Mouse (Mus musculus): Measurements from ENCODE around the gene Add2. TPM values are rescaled to one million over a fixed set of nuclear protein-coding genes. Genes with fewer than 3 reads are reported as not detected.
A peak's percentile ranks its signal among the peaks of the same experiment; 100 is the strongest.

The Add2 gene
- polyA plus RNA-seq, 1 experiment from 2014 or later, result 132 TPM

GRCm38 (mm10) chr6:86038901-86039300 lies 10.4 kb downstream of the Add2 start:
- Histone ChIP-seq H3K4me2 (ENCODE audit: low read length) (no peak overlapping the region), H3K4me1 (ENCODE audit: control insufficient read depth, insufficient read depth, low read depth, low read length) (peaks cover 7% of the 10 kb centered on the region), H3K27me3 (replicated peaks; ENCODE audit: control insufficient read depth, insufficient read depth, low read length) (no peaks in the 10 kb centered on the region), H3K9ac (ENCODE audit: low read depth, low read length) (no peak overlapping the region), H3K27ac (ENCODE audit: low read depth, low read length) (no peak overlapping the region), H3K4me3 (ENCODE audit: low read length) (no peak overlapping the region), H3K9me3 (ENCODE audit: control insufficient read depth, low read length) (no peaks in the 10 kb centered on the region), H3K36me3 (ENCODE audit: control insufficient read depth, insufficient read depth, low read length) (no peaks in the 10 kb centered on the region)
- 53% methylated on average over 2 of the region's 2 CpGs for WGBS
- ATAC-seq, result no peak

GRCm38 (mm10) chr6:86040140-86040539 lies 11.7 kb downstream of the Add2 start:
- Histone ChIP-seq H3K4me2 (ENCODE audit: low read length) (no peak overlapping the region), H3K9ac (ENCODE audit: low read depth, low read length) (no peak overlapping the region), H3K27ac (ENCODE audit: low read depth, low read length) (no peak overlapping the region), H3K36me3 (ENCODE audit: control insufficient read depth, insufficient read depth, low read length) (no peaks in the 10 kb centered on the region), H3K4me3 (ENCODE audit: low read length) (no peak overlapping the region), H3K9me3 (ENCODE audit: control insufficient read depth, low read length) (no peaks in the 10 kb centered on the region), H3K27me3 (replicated peaks; ENCODE audit: control insufficient read depth, insufficient read depth, low read length) (no peaks in the 10 kb centered on the region), H3K4me1 (ENCODE audit: control insufficient read depth, insufficient read depth, low read depth, low read length) (peaks cover 7% of the 10 kb centered on the region)
- 43% methylated on average over 1 of the region's 1 CpGs for WGBS
- no peak for ATAC-seq

GRCm38 (mm10) chr6:86047510-86047909 lies 19.0 kb downstream of the Add2 start:
- H3K9me3 ChIP-seq (ENCODE audit: control insufficient read depth, low read length), result no peaks in the 10 kb centered on the region

GRCm38 (mm10) chr6:86048509-86048908 lies 20.0 kb downstream of the Add2 start:
- H3K27ac ChIP-seq (ENCODE audit: low read depth, low read length), result no peak overlapping the region
- no peaks in the 10 kb centered on the region for H3K9me3 ChIP-seq (ENCODE audit: control insufficient read depth, low read length)
- 69% methylated on average over 5 of the region's 5 CpGs for WGBS
- H3K4me1 ChIP-seq (ENCODE audit: control insufficient read depth, insufficient read depth, low read depth, low read length), result peaks cover 49% of the 10 kb centered on the region
- H3K4me3 ChIP-seq (ENCODE audit: low read length), result no peak overlapping the region
- H3K36me3 ChIP-seq (ENCODE audit: control insufficient read depth, insufficient read depth, low read length), result no peaks in the 10 kb centered on the region
- H3K27me3 ChIP-seq (replicated peaks; ENCODE audit: control insufficient read depth, insufficient read depth, low read length), result no peaks in the 10 kb centered on the region
- no peak overlapping the region for H3K9ac ChIP-seq (ENCODE audit: low read depth, low read length)
- no peak overlapping the region for H3K4me2 ChIP-seq (ENCODE audit: low read length)
- no peak for ATAC-seq

More at GRCm38 (mm10) chr6:86047510-86047909, 19.0 kb downstream of the Add2 start:
- H3K27me3 ChIP-seq (replicated peaks; ENCODE audit: control insufficient read depth, insufficient read depth, low read length), result no peaks in the 10 kb centered on the region
- peaks cover 39% of the 10 kb centered on the region for H3K4me1 ChIP-seq (ENCODE audit: control insufficient read depth, insufficient read depth, low read depth, low read length)
- no peaks in the 10 kb centered on the region for H3K36me3 ChIP-seq (ENCODE audit: control insufficient read depth, insufficient read depth, low read length)
- H3K27ac ChIP-seq (ENCODE audit: low read depth, low read length), result no peak overlapping the region
- no peak for ATAC-seq
- no peak overlapping the region for H3K4me3 ChIP-seq (ENCODE audit: low read length)
- H3K4me2 ChIP-seq (ENCODE audit: low read length), result no peak overlapping the region
- 88% methylated on average over 11 of the region's 11 CpGs for WGBS
- H3K9ac ChIP-seq (ENCODE audit: low read depth, low read length), result no peak overlapping the region

- Histone ChIP-seq H3K27ac (ENCODE audit: low read depth, low read length) (peak overlapping the region; percentile 95), H3K9ac (ENCODE audit: low read depth, low read length) (no peak overlapping the region; the same call in 1 of the 2 replicates), H3K4me2 (ENCODE audit: low read length) (no peak overlapping the region), H3K9me3 (ENCODE audit: control insufficient read depth, low read length) (no peaks in the 10 kb centered on the region), H3K27me3 (replicated peaks; ENCODE audit: control insufficient read depth, insufficient read depth, low read length) (no peaks in the 10 kb centered on the region), H3K4me1 (ENCODE audit: control insufficient read depth, insufficient read depth, low read depth, low read length) (peaks cover 51% of the 10 kb centered on the region), H3K4me3 (ENCODE audit: low read length) (no peak overlapping the region), H3K36me3 (ENCODE audit: control insufficient read depth, insufficient read depth, low read length) (no peaks in the 10 kb centered on the region)
- WGBS, result 27% methylated on average over 6 of the region's 6 CpGs
- no peak for ATAC-seq
Measured at GRCm38 (mm10) chr6:86050586-86051268, 22.2 kb downstream of the Add2 start.

GRCm38 (mm10) chr6:86052032-86052459 lies 23.6 kb downstream of the Add2 start:
- ATAC-seq, result peak; percentile 85
- H3K4me3 ChIP-seq (ENCODE audit: low read length), result no peak overlapping the region; the same call in 1 of the 2 replicates
- WGBS, result 15% methylated on average over 7 of the region's 7 CpGs
- peak overlapping the region; percentile 48 for H3K4me2 ChIP-seq (ENCODE audit: low read length)
- H3K27ac ChIP-seq (ENCODE audit: low read depth, low read length), result peak overlapping the region; percentile 95
- no peaks in the 10 kb centered on the region for H3K36me3 ChIP-seq (ENCODE audit: control insufficient read depth, insufficient read depth, low read length)
- H3K9me3 ChIP-seq (ENCODE audit: control insufficient read depth, low read length), result no peaks in the 10 kb centered on the region
- peak overlapping the region; percentile 58 for H3K9ac ChIP-seq (ENCODE audit: low read depth, low read length)
- H3K27me3 ChIP-seq (replicated peaks; ENCODE audit: control insufficient read depth, insufficient read depth, low read length), result no peaks in the 10 kb centered on the region
- H3K4me1 ChIP-seq (ENCODE audit: control insufficient read depth, insufficient read depth, low read depth, low read length), result peaks cover 52% of the 10 kb centered on the region

- H3K4me1 ChIP-seq (ENCODE audit: control insufficient read depth, insufficient read depth, low read depth, low read length), result peaks cover 50% of the 10 kb centered on the region
- no peaks in the 10 kb centered on the region for H3K9me3 ChIP-seq (ENCODE audit: control insufficient read depth, low read length)
- no peaks in the 10 kb centered on the region for H3K27me3 ChIP-seq (replicated peaks; ENCODE audit: control insufficient read depth, insufficient read depth, low read length)
- no peaks in the 10 kb centered on the region for H3K36me3 ChIP-seq (ENCODE audit: control insufficient read depth, insufficient read depth, low read length)
- 16% methylated on average over 4 of the region's 4 CpGs for WGBS
- peak overlapping the region; percentile 58 for H3K9ac ChIP-seq (ENCODE audit: low read depth, low read length)
- peak overlapping the region; percentile 48 for H3K4me2 ChIP-seq (ENCODE audit: low read length)
- ATAC-seq, result peak; percentile 9
- H3K4me3 ChIP-seq (ENCODE audit: low read length), result no peak overlapping the region
- H3K27ac ChIP-seq (ENCODE audit: low read depth, low read length), result peak overlapping the region; percentile 95
Measured at GRCm38 (mm10) chr6:86052556-86052955, 24.1 kb downstream of the Add2 start.

- H3K27me3 ChIP-seq (replicated peaks; ENCODE audit: control insufficient read depth, insufficient read depth, low read length), result no peaks in the 10 kb centered on the region
- peak overlapping the region; percentile 45; the same call in 1 of the 2 replicates for H3K9ac ChIP-seq (ENCODE audit: low read depth, low read length)
- peak overlapping the region; percentile 95 for H3K27ac ChIP-seq (ENCODE audit: low read depth, low read length)
- no peak overlapping the region for H3K4me3 ChIP-seq (ENCODE audit: low read length)
- 5% methylated on average over 4 of the region's 4 CpGs for WGBS
- H3K4me2 ChIP-seq (ENCODE audit: low read length), result no peak overlapping the region
- peaks cover 52% of the 10 kb centered on the region for H3K4me1 ChIP-seq (ENCODE audit: control insufficient read depth, insufficient read depth, low read depth, low read length)
- H3K36me3 ChIP-seq (ENCODE audit: control insufficient read depth, insufficient read depth, low read length), result no peaks in the 10 kb centered on the region
- ATAC-seq, result no peak
- H3K9me3 ChIP-seq (ENCODE audit: control insufficient read depth, low read length), result no peaks in the 10 kb centered on the region
Measured at GRCm38 (mm10) chr6:86053099-86053498, 24.6 kb downstream of the Add2 start.

- H3K27me3 ChIP-seq (replicated peaks; ENCODE audit: control insufficient read depth, insufficient read depth, low read length), result no peaks in the 10 kb centered on the region
- H3K9me3 ChIP-seq (ENCODE audit: control insufficient read depth, low read length), result no peaks in the 10 kb centered on the region
- H3K4me1 ChIP-seq (ENCODE audit: control insufficient read depth, insufficient read depth, low read depth, low read length), result peaks cover 53% of the 10 kb centered on the region
- no peaks in the 10 kb centered on the region for H3K36me3 ChIP-seq (ENCODE audit: control insufficient read depth, insufficient read depth, low read length)
- no peak overlapping the region for H3K4me3 ChIP-seq (ENCODE audit: low read length)
- H3K9ac ChIP-seq (ENCODE audit: low read depth, low read length), result peak overlapping the region; percentile 45
- peak overlapping the region; percentile 95 for H3K27ac ChIP-seq (ENCODE audit: low read depth, low read length)
- no peak for ATAC-seq
- H3K4me2 ChIP-seq (ENCODE audit: low read length), result no peak overlapping the region
- WGBS, result 69% methylated on average over 5 of the region's 5 CpGs
Measured at GRCm38 (mm10) chr6:86053594-86053993, 25.1 kb downstream of the Add2 start.
